Mouse (Mus musculus) inflammation-experienced regulatory T-cells, adult 6 months (primary cell): ENCODE results near the gene 2310079G19Rik. TPM values are rescaled to one million over a fixed set of nuclear protein-coding genes. Genes with fewer than 3 reads are reported as not detected.

ENCODE experiments used
- ATAC-seq: one replicate; pipeline ENCODE4 v1.8.0; 2017
- polyA plus RNA-seq, 3 experiments: library from polyadenylated mRNA; unstranded; fragments of 100-300 nt; shearing (Covaris generic); gene quantifications; one replicate each; pipeline ENCODE4 v1.2.1; 2017

Gene 2310079G19Rik
- not detected for polyA plus RNA-seq

- no peak for ATAC-seq
Observed at GRCm38 (mm10) chr16:88627566-88627965, at the start of gene 2310079G19Rik. Gene 2310079G19Rik (minus strand): TSS chr16:88627666.

- no peak for ATAC-seq
Observed at GRCm38 (mm10) chr16:88671571-88671970, 44.1 kb upstream of the 2310079G19Rik start, which contains the start of gene Krtap27-1. Gene Krtap27-1 (minus strand): TSS chr16:88671671.

- no peak for ATAC-seq
Observed at GRCm38 (mm10) chr16:88657426-88657825, 30.0 kb upstream of the 2310079G19Rik start.

- ATAC-seq, result no peak
Observed at GRCm38 (mm10) chr16:88651952-88652351, 24.5 kb upstream of the 2310079G19Rik start.

GRCm38 (mm10) chr16:88651082-88651481 lies 23.6 kb upstream of the 2310079G19Rik start:
- ATAC-seq, result no peak

- ATAC-seq, result no peak
Observed at GRCm38 (mm10) chr16:88647358-88647846, 19.9 kb upstream of the 2310079G19Rik start, which contains the start of gene Krtap26-1. Gene Krtap26-1 (minus strand): TSS chr16:88647796.

GRCm38 (mm10) chr16:88646366-88647111 lies 19.1 kb upstream of the 2310079G19Rik start:
- ATAC-seq, result no peak

GRCm38 (mm10) chr16:88640053-88640452 lies 12.6 kb upstream of the 2310079G19Rik start:
- no peak for ATAC-seq

- no peak for ATAC-seq
Observed at GRCm38 (mm10) chr16:88635142-88635541, 7.7 kb upstream of the 2310079G19Rik start.

- ATAC-seq, result no peak
Observed at GRCm38 (mm10) chr16:88631474-88631873, 4.0 kb upstream of the 2310079G19Rik start.

- no peak for ATAC-seq
Observed at GRCm38 (mm10) chr16:88612712-88613111, 14.8 kb downstream of the 2310079G19Rik start.

GRCm38 (mm10) chr16:88611922-88612321 lies 15.5 kb downstream of the 2310079G19Rik start, which contains the start of gene Krtap24-1:
Gene Krtap24-1 (minus strand): TSS chr16:88612279.
- no peak for ATAC-seq

GRCm38 (mm10) chr16:88604570-88604969 lies 22.9 kb downstream of the 2310079G19Rik start:
- ATAC-seq, result no peak

- no peak for ATAC-seq
Observed at GRCm38 (mm10) chr16:88602464-88602863, 25.0 kb downstream of the 2310079G19Rik start.

GRCm38 (mm10) chr16:88600303-88600702 lies 27.2 kb downstream of the 2310079G19Rik start:
- no peak for ATAC-seq

- no peak for ATAC-seq
Observed at GRCm38 (mm10) chr16:88599504-88600237, 27.8 kb downstream of the 2310079G19Rik start.

GRCm38 (mm10) chr16:88592758-88593157 lies 34.7 kb downstream of the 2310079G19Rik start:
- no peak for ATAC-seq

- ATAC-seq, result no peak
Observed at GRCm38 (mm10) chr16:88583338-88583737, 44.1 kb downstream of the 2310079G19Rik start.

Other genes with a start within 250 kb of the 2310079G19Rik start
- not detected for gene Cldn17, start 120.7 kb downstream of the 2310079G19Rik start, polyA plus RNA-seq
- gene Cldn8, start 64.5 kb downstream of the 2310079G19Rik start, polyA plus RNA-seq, result not detected
- gene Krtap24-1, start 15.4 kb downstream of the 2310079G19Rik start, polyA plus RNA-seq, result not detected
- not detected for gene Krtap26-1, start 20.1 kb upstream of the 2310079G19Rik start, polyA plus RNA-seq
- gene Krtap27-1, start 44.0 kb upstream of the 2310079G19Rik start, polyA plus RNA-seq, result not detected
- not detected for gene 2310061N02Rik, start 80.3 kb upstream of the 2310079G19Rik start, polyA plus RNA-seq
- gene Krtap13-1, start 101.2 kb upstream of the 2310079G19Rik start, polyA plus RNA-seq, result not detected
- gene Krtap13, start 124.0 kb upstream of the 2310079G19Rik start, polyA plus RNA-seq, result not detected
- gene 2310034C09Rik, start 131.2 kb upstream of the 2310079G19Rik start, polyA plus RNA-seq, result not detected
- not detected for gene 2310057N15Rik, start 146.5 kb upstream of the 2310079G19Rik start, polyA plus RNA-seq
- gene Gm5965, start 150.2 kb upstream of the 2310079G19Rik start, polyA plus RNA-seq, result not detected
- gene Gm20741, start 184.6 kb upstream of the 2310079G19Rik start, polyA plus RNA-seq, result not detected
- not detected for gene Krtap15, start 192.5 kb upstream of the 2310079G19Rik start, polyA plus RNA-seq
- gene Krtap14, start 198.5 kb upstream of the 2310079G19Rik start, polyA plus RNA-seq, result not detected
- gene Krtap19-1, start 241.7 kb upstream of the 2310079G19Rik start, polyA plus RNA-seq, result not detected
- not detected for gene Krtap19-2, start 246.6 kb upstream of the 2310079G19Rik start, polyA plus RNA-seq